Mouse (Mus musculus) forebrain, embryonic 10.5 days (tissue): ENCODE data around the gene Krt9. TPM values are rescaled to one million over a fixed set of nuclear protein-coding genes. Genes with fewer than 3 reads are reported as not detected.

Source experiments
- DNase-seq: peaks from one replicate; pipeline ENCODE4 v3.0.0-alpha.2; 2017; ENCODE audit warnings: low spot score; ENCODE audit errors: extremely low spot score
- H3K27ac ChIP-seq: fragments of 300-500 bp; sonication (generic); 2 replicates; pipeline ENCODE4 v1.5.1; 2016; ENCODE audit warnings: mild to moderate bottlenecking
- H3K27me3 ChIP-seq: fragments of 300-500 bp; sonication (generic); 2 replicates; pipeline ENCODE4 v1.6.1; 2016; ENCODE audit warnings: mild to moderate bottlenecking; ENCODE audit not compliant: poor library complexity, severe bottlenecking
- H3K36me3 ChIP-seq: fragments of 300-500 bp; sonication (generic); replicated peaks from 2 replicates; pipeline ENCODE4 v1.6.1; 2016; ENCODE audit warnings: mild to moderate bottlenecking, moderate library complexity
- H3K4me1 ChIP-seq: fragments of 300-500 bp; sonication (generic); 2 replicates; pipeline ENCODE4 v1.6.1; 2016
- H3K4me3 ChIP-seq: fragments of 300-500 bp; sonication (generic); 2 replicates; pipeline ENCODE4 v1.5.1; 2016; ENCODE audit warnings: mild to moderate bottlenecking, moderate library complexity
- H3K9me3 ChIP-seq: fragments of 300-500 bp; sonication (generic); 2 replicates; pipeline ENCODE4 v1.6.1; 2016; ENCODE audit warnings: mild to moderate bottlenecking, moderate library complexity
- WGBS: fragments of 180-500 bp; shearing (Covaris S2); methylation state at CpG from one replicate; pipeline ENCODE4 v1.1.7; 2016; 5-methylcytosine and 5-hydroxymethylcytosine counted together
- polyA plus RNA-seq: library from polyadenylated mRNA; unstranded; fragments of >200 nt; fragmentation: Nextera tagmentation; extraction: Ambion mirVana; gene quantifications from 2 replicates; pipeline ENCODE4 v1.2.1, GENCODE M21; 2016

The Krt9 gene
- polyA plus RNA-seq, 1 experiment from 2014 or later, result not detected

GRCm38 (mm10) chr11:100145104-100145503 is 47.9 kb downstream of the Krt9 start:
- Histone ChIP-seq H3K27ac (no peak overlapping the region), H3K9me3 (no peaks in the 10 kb centered on the region), H3K36me3 (no peaks in the 10 kb centered on the region), H3K4me3 (peak overlapping the region; percentile 52), H3K27me3 (peaks cover 42% of the 10 kb centered on the region), H3K4me1 (peaks cover 18% of the 10 kb centered on the region)
- WGBS, result under 1% methylated on average over 20 of the region's 20 CpGs
- no peak for DNase-seq

GRCm38 (mm10) chr11:100140966-100141365 is 52.1 kb downstream of the Krt9 start:
- DNase-seq, result no peak
- Histone ChIP-seq H3K36me3 (no peaks in the 10 kb centered on the region), H3K9me3 (no peaks in the 10 kb centered on the region), H3K4me3 (no peak overlapping the region), H3K27ac (no peak overlapping the region), H3K27me3 (peaks cover 24% of the 10 kb centered on the region), H3K4me1 (peaks cover 51% of the 10 kb centered on the region)
- WGBS, result 94% methylated on average over 21 of the region's 21 CpGs

- no peak overlapping the region for H3K4me3 ChIP-seq
- H3K27ac ChIP-seq, result peak overlapping the region; percentile 62
- peaks cover 8% of the 10 kb centered on the region for H3K27me3 ChIP-seq
- no peaks in the 10 kb centered on the region for H3K36me3 ChIP-seq
- DNase-seq, result no peak
- H3K9me3 ChIP-seq, result no peaks in the 10 kb centered on the region
- 80% methylated on average over 2 of the region's 2 CpGs for WGBS
- H3K4me1 ChIP-seq, result peaks cover 44% of the 10 kb centered on the region
Observed at GRCm38 (mm10) chr11:100139391-100139790, 53.7 kb downstream of the Krt9 start.

GRCm38 (mm10) chr11:100138809-100139208 is 54.2 kb downstream of the Krt9 start:
- peaks cover 2% of the 10 kb centered on the region for H3K27me3 ChIP-seq
- peak overlapping the region; percentile 62 for H3K27ac ChIP-seq
- H3K9me3 ChIP-seq, result no peaks in the 10 kb centered on the region
- peaks cover 44% of the 10 kb centered on the region for H3K4me1 ChIP-seq
- no peak overlapping the region for H3K4me3 ChIP-seq
- 43% methylated on average over 7 of the region's 7 CpGs for WGBS
- no peak for DNase-seq
- no peaks in the 10 kb centered on the region for H3K36me3 ChIP-seq

GRCm38 (mm10) chr11:100137693-100138092 is 55.4 kb downstream of the Krt9 start:
- Histone ChIP-seq H3K4me3 (no peak overlapping the region), H3K4me1 (peaks cover 44% of the 10 kb centered on the region), H3K27me3 (no peaks in the 10 kb centered on the region; the same call in 1 of the 2 replicates), H3K36me3 (no peaks in the 10 kb centered on the region), H3K27ac (peak overlapping the region; percentile 60), H3K9me3 (no peaks in the 10 kb centered on the region)
- no peak for DNase-seq
- 50% methylated on average over 5 of the region's 5 CpGs for WGBS

Other genes with a start within 250 kb of the Krt9 start
- not detected in 2 replicates for gene Krtap9-5, start 244.8 kb downstream of the Krt9 start, polyA plus RNA-seq
- not detected in 2 replicates for gene Krtap29-1, start 214.2 kb downstream of the Krt9 start, polyA plus RNA-seq
- not detected in 2 replicates for gene Krtap16-1, start 206.6 kb downstream of the Krt9 start, polyA plus RNA-seq
- not detected in 2 replicates for gene Krtap17-1, start 199.3 kb downstream of the Krt9 start, polyA plus RNA-seq
- gene Krt33a, start 177.0 kb downstream of the Krt9 start, polyA plus RNA-seq, result not detected in 2 replicates
- not detected in 2 replicates for gene Krt33b, start 163.4 kb downstream of the Krt9 start, polyA plus RNA-seq
- gene Krt34, start 151.7 kb downstream of the Krt9 start, polyA plus RNA-seq, result not detected in 2 replicates
- not detected in 2 replicates for gene Krt31, start 142.7 kb downstream of the Krt9 start, polyA plus RNA-seq
- not detected in 2 replicates for gene Krt32, start 105.0 kb downstream of the Krt9 start, polyA plus RNA-seq
- gene Krt35, start 97.0 kb downstream of the Krt9 start, polyA plus RNA-seq, result not detected in 2 replicates
- not detected in 2 replicates for gene Krt36, start 87.6 kb downstream of the Krt9 start, polyA plus RNA-seq
- gene Krt13, start 71.7 kb downstream of the Krt9 start, polyA plus RNA-seq, result not detected in 2 replicates
- gene Krt15, start 57.3 kb downstream of the Krt9 start, polyA plus RNA-seq, result 0.55 and 0.77 TPM in 2 replicates
- 5.3 and 5.4 TPM in 2 replicates for gene Krt19, start 44.6 kb downstream of the Krt9 start, polyA plus RNA-seq
- gene Krt14, start 14.3 kb upstream of the Krt9 start, polyA plus RNA-seq, result 1.9 and 2.0 TPM in 2 replicates
- not detected in 2 replicates for gene Krt16, start 55.7 kb upstream of the Krt9 start, polyA plus RNA-seq
- gene Krt17, start 67.8 kb upstream of the Krt9 start, polyA plus RNA-seq, result not detected in 2 replicates
- gene Krt42, start 76.6 kb upstream of the Krt9 start, polyA plus RNA-seq, result not detected in 2 replicates
- 1,690 and 1,733 TPM in 2 replicates for gene Eif1, start 126.6 kb upstream of the Krt9 start, polyA plus RNA-seq
- gene Gast, start 141.2 kb upstream of the Krt9 start, polyA plus RNA-seq, result not detected in 2 replicates
- 46.7 and 47.5 TPM in 2 replicates for gene Hap1, start 162.9 kb upstream of the Krt9 start, polyA plus RNA-seq
- gene Jup, start 204.5 kb upstream of the Krt9 start, polyA plus RNA-seq, result 27.2 and 29.1 TPM in 2 replicates
- 18.7 and 20.5 TPM in 2 replicates for gene P3h4, start 221.6 kb upstream of the Krt9 start, polyA plus RNA-seq
- gene Fkbp10, start 222.5 kb upstream of the Krt9 start, polyA plus RNA-seq, result 37.5 and 37.6 TPM in 2 replicates
- gene Nt5c3b, start 248.6 kb upstream of the Krt9 start, polyA plus RNA-seq, result 122 and 125 TPM in 2 replicates
- gene Klhl10, start 248.7 kb upstream of the Krt9 start, polyA plus RNA-seq, result 0.51 and 0.76 TPM in 2 replicates